9 mouse cellular contexts compared by ENCODE assay signal in genomic region chr2:30258600-30258999, GRCm38 (mm10). TPM values are rescaled to one million over a fixed set of nuclear protein-coding genes. Genes with fewer than 3 reads are reported as not detected.
DNase-seq lines count a peak whose midpoint lies in the region; ATAC-seq lines count a peak whose summit lies in the region.
"Had no signal": no experiment of that assay in that cellular context is flagged by ENCODE, and none has a peak within 500 bp of the region (broad histone marks: within the 10 kb centered on the region; RNA-seq: fewer than 3 reads in every experiment).

No protein-coding gene starts in this region.

- no peak overlapping the region; the same call in 1 of the 2 replicates for H3K4me2 ChIP-seq in heart, embryonic 15.5 days
- no peak overlapping the region; the same call in 1 of the 2 replicates for H3K4me2 ChIP-seq in liver, embryonic 16.5 days (ENCODE audit: low read depth, low read length)
- no peak overlapping the region for H3K4me2 ChIP-seq in hindbrain, embryonic 12.5 days (replicated peaks)
- no peak overlapping the region for H3K4me2 ChIP-seq in midbrain, embryonic 13.5 days (replicated peaks)

- peak; percentile 70 for ATAC-seq in heart, embryonic 15.5 days (replicated peaks; ENCODE audit: insufficient number of reproducible peaks, insufficient read depth, low FRiP score, low read depth)
- ATAC-seq in liver, embryonic 16.5 days (ENCODE audit: low read depth), result peak; percentile 40; the same call in 1 of the 2 replicates
- ATAC-seq in hindbrain, embryonic 12.5 days (ENCODE audit: low FRiP score), result no peak
- no peak for ATAC-seq in midbrain, embryonic 13.5 days
- ATAC-seq: forebrain, embryonic 16.5 days had no signal

- peaks cover 55% of the 10 kb centered on the region for H3K36me3 ChIP-seq in heart, embryonic 15.5 days
- peaks cover 42% of the 10 kb centered on the region for H3K36me3 ChIP-seq in liver, embryonic 16.5 days (ENCODE audit: control insufficient read depth, insufficient read depth)
- peaks cover 87% of the 10 kb centered on the region for H3K36me3 ChIP-seq in hindbrain, embryonic 12.5 days
- peaks cover 94% of the 10 kb centered on the region for H3K36me3 ChIP-seq in midbrain, embryonic 13.5 days

- WGBS in heart, embryonic 15.5 days, result 42% methylated on average over 4 of the region's 4 CpGs
- WGBS in liver, embryonic 16.5 days (ENCODE audit: insufficient replicate concordance), result 58% methylated on average over 4 of the region's 4 CpGs
- 89% methylated on average over 4 of the region's 4 CpGs for WGBS in hindbrain, embryonic 12.5 days
- WGBS in midbrain, embryonic 13.5 days, result 92% methylated on average over 4 of the region's 4 CpGs

- H3K9ac ChIP-seq in heart, embryonic 15.5 days, result peak overlapping the region; percentile 10; the same call in 1 of the 2 replicates
- no peak overlapping the region for H3K9ac ChIP-seq in liver, embryonic 16.5 days (ENCODE audit: low read depth, low read length)
- H3K9ac ChIP-seq in hindbrain, embryonic 12.5 days, result no peak overlapping the region
- H3K9ac ChIP-seq in midbrain, embryonic 13.5 days (replicated peaks), result no peak overlapping the region

- H3K9me3 ChIP-seq in heart, embryonic 15.5 days (replicated peaks), result no peaks in the 10 kb centered on the region
- no peaks in the 10 kb centered on the region for H3K9me3 ChIP-seq in liver, embryonic 16.5 days (replicated peaks; ENCODE audit: control insufficient read depth, low read length)
- no peaks in the 10 kb centered on the region for H3K9me3 ChIP-seq in hindbrain, embryonic 12.5 days (replicated peaks)
- H3K9me3 ChIP-seq in midbrain, embryonic 13.5 days, result no peaks in the 10 kb centered on the region

- no peak overlapping the region for H3K4me3 ChIP-seq in heart, embryonic 15.5 days
- no peak overlapping the region for H3K4me3 ChIP-seq in liver, embryonic 16.5 days (ENCODE audit: low read depth, low read length)
- H3K4me3 ChIP-seq in hindbrain, embryonic 12.5 days, result no peak overlapping the region
- H3K4me3 ChIP-seq in midbrain, embryonic 13.5 days (replicated peaks), result no peak overlapping the region

- peak overlapping the region; percentile 61 for H3K27ac ChIP-seq in heart, embryonic 15.5 days
- H3K27ac ChIP-seq in liver, embryonic 16.5 days (ENCODE audit: low read length), result no peak overlapping the region
- no peak overlapping the region for H3K27ac ChIP-seq in hindbrain, embryonic 12.5 days
- no peak overlapping the region for H3K27ac ChIP-seq in midbrain, embryonic 13.5 days

- no peaks in the 10 kb centered on the region for H3K27me3 ChIP-seq in heart, embryonic 15.5 days
- H3K27me3 ChIP-seq in liver, embryonic 16.5 days (ENCODE audit: control insufficient read depth, insufficient read depth, low read depth, low read length), result no peaks in the 10 kb centered on the region
- no peaks in the 10 kb centered on the region for H3K27me3 ChIP-seq in hindbrain, embryonic 12.5 days
- no peaks in the 10 kb centered on the region for H3K27me3 ChIP-seq in midbrain, embryonic 13.5 days

- peaks cover 55% of the 10 kb centered on the region for H3K4me1 ChIP-seq in heart, embryonic 15.5 days (replicated peaks)
- no peaks in the 10 kb centered on the region; the same call in none of the 2 replicates for H3K4me1 ChIP-seq in liver, embryonic 16.5 days (ENCODE audit: control insufficient read depth, low read depth, low read length)
- H3K4me1 ChIP-seq in hindbrain, embryonic 12.5 days, result 0 out of 2 replicates have a peak, but pooled peaks cover 4% of the 10 kb centered on the region
- peaks cover 18% of the 10 kb centered on the region for H3K4me1 ChIP-seq in midbrain, embryonic 13.5 days (replicated peaks)

- DNase-seq in 3T3-L1 (ENCODE audit: low read depth, low spot score), result peak; percentile 84
- peak; percentile 55 for DNase-seq in Muller cell, postnatal 12 days (ENCODE audit: inconsistent ontology term)
- no peak for DNase-seq in thymus, postnatal 25 days
- DNase-seq: adrenal gland, adult 8-10 months had no signal

RNA-seq across cellular contexts. Expression of gene Phyhd1, which starts 7.4 kb away (rescaled TPM):
- polyA plus RNA-seq in heart, embryonic 15.5 days (2015; fragmentation: Nextera tagmentation; extraction: Ambion mirVana), result 8.4 and 10.1 TPM in 2 replicates
- 14.4 and 16.0 TPM in 2 replicates for polyA plus RNA-seq in liver, embryonic 16.5 days (2015; fragmentation: Nextera tagmentation; extraction: Ambion mirVana)
- 5.0 and 5.6 TPM in 2 replicates for polyA plus RNA-seq in hindbrain, embryonic 12.5 days (2016; fragmentation: Nextera tagmentation; extraction: Ambion mirVana)
- 5.7 and 7.7 TPM in 2 replicates for polyA plus RNA-seq in midbrain, embryonic 13.5 days (2015; fragmentation: Nextera tagmentation; extraction: Ambion mirVana)

RNA-seq across cellular contexts. Expression of gene Gm28035, which starts 18.2 kb away (rescaled TPM):
- polyA plus RNA-seq in heart, embryonic 15.5 days (2015; fragmentation: Nextera tagmentation; extraction: Ambion mirVana), result 0.33 and 0.38 TPM in 2 replicates
- polyA plus RNA-seq in liver, embryonic 16.5 days (2015; fragmentation: Nextera tagmentation; extraction: Ambion mirVana), result 0.14 and 0.15 TPM in 2 replicates
- 0.30 and 0.36 TPM in 2 replicates for polyA plus RNA-seq in hindbrain, embryonic 12.5 days (2016; fragmentation: Nextera tagmentation; extraction: Ambion mirVana)
- polyA plus RNA-seq in midbrain, embryonic 13.5 days (2015; fragmentation: Nextera tagmentation; extraction: Ambion mirVana), result 0.39 and 0.40 TPM in 2 replicates

RNA-seq across cellular contexts. Expression of gene Lrrc8a, which starts 21.1 kb away (rescaled TPM):
- 37.7 and 40.0 TPM in 2 replicates for polyA plus RNA-seq in heart, embryonic 15.5 days (2015; fragmentation: Nextera tagmentation; extraction: Ambion mirVana)
- 11.2 and 11.9 TPM in 2 replicates for polyA plus RNA-seq in liver, embryonic 16.5 days (2015; fragmentation: Nextera tagmentation; extraction: Ambion mirVana)
- polyA plus RNA-seq in hindbrain, embryonic 12.5 days (2016; fragmentation: Nextera tagmentation; extraction: Ambion mirVana), result 39.3 and 42.2 TPM in 2 replicates
- polyA plus RNA-seq in midbrain, embryonic 13.5 days (2015; fragmentation: Nextera tagmentation; extraction: Ambion mirVana), result 61.6 and 62.2 TPM in 2 replicates

RNA-seq across cellular contexts. Expression of gene Gm28038, which starts 22.2 kb away (rescaled TPM):
- polyA plus RNA-seq in heart, embryonic 15.5 days (2015; fragmentation: Nextera tagmentation; extraction: Ambion mirVana), result not detected in 2 replicates
- not detected in 2 replicates for polyA plus RNA-seq in liver, embryonic 16.5 days (2015; fragmentation: Nextera tagmentation; extraction: Ambion mirVana)
- polyA plus RNA-seq in hindbrain, embryonic 12.5 days (2016; fragmentation: Nextera tagmentation; extraction: Ambion mirVana), result not detected in 2 replicates
- polyA plus RNA-seq in midbrain, embryonic 13.5 days (2015; fragmentation: Nextera tagmentation; extraction: Ambion mirVana), result not detected in 2 replicates
- polyA plus RNA-seq: forebrain, embryonic 16.5 days had no signal

RNA-seq across cellular contexts. Expression of gene Dolk, which starts 27.5 kb away (rescaled TPM):
- polyA plus RNA-seq in heart, embryonic 15.5 days (2015; fragmentation: Nextera tagmentation; extraction: Ambion mirVana), result 26.9 and 32.0 TPM in 2 replicates
- 11.7 and 12.4 TPM in 2 replicates for polyA plus RNA-seq in liver, embryonic 16.5 days (2015; fragmentation: Nextera tagmentation; extraction: Ambion mirVana)
- polyA plus RNA-seq in hindbrain, embryonic 12.5 days (2016; fragmentation: Nextera tagmentation; extraction: Ambion mirVana), result 25.5 and 26.2 TPM in 2 replicates
- polyA plus RNA-seq in midbrain, embryonic 13.5 days (2015; fragmentation: Nextera tagmentation; extraction: Ambion mirVana), result 30.6 and 32.3 TPM in 2 replicates

Comparison
In these comparisons a context has a peak if more than half of its experiments do, and no peak if none do; other contexts are left out.
1. ATAC-seq: peak in heart, embryonic 15.5 days (single experiment) and liver, embryonic 16.5 days (single experiment); none in hindbrain, embryonic 12.5 days (single experiment) and midbrain, embryonic 13.5 days (single experiment).